Mouse (Mus musculus) liver, embryonic 13.5 days (tissue): ENCODE data around the gene Exoc6. TPM values are rescaled to one million over a fixed set of nuclear protein-coding genes. Genes with fewer than 3 reads are reported as not detected.

Experiments used
- ATAC-seq: fragments of 200-750 bp; cut with Nextera tagmentation; 2 replicates; pipeline ENCODE4 v1.8.0; 2017; ENCODE audit warnings: low read depth, mild to moderate bottlenecking, moderate number of reproducible peaks, moderate library complexity
- DNase-seq: peaks from one replicate; pipeline ENCODE4 v3.0.0; 2022
- H3K27ac ChIP-seq: fragments of 300-500 bp; sonication (generic); 2 replicates; pipeline ENCODE4 v1.5.1; 2015; ENCODE audit warnings: moderate library complexity, mild to moderate bottlenecking, inconsistent platforms
- H3K27me3 ChIP-seq: fragments of 300-500 bp; sonication (generic); 2 replicates; pipeline ENCODE4 v1.6.1; 2015; ENCODE audit warnings: mild to moderate bottlenecking, inconsistent platforms
- H3K36me3 ChIP-seq: fragments of 300-500 bp; sonication (generic); 2 replicates; pipeline ENCODE4 v1.6.1; 2015; ENCODE audit warnings: mild to moderate bottlenecking, inconsistent platforms
- H3K4me1 ChIP-seq: fragments of 300-500 bp; sonication (generic); replicated peaks from 2 replicates; pipeline ENCODE4 v1.6.1; 2015; ENCODE audit warnings: inconsistent platforms
- H3K4me2 ChIP-seq: fragments of 300-500 bp; sonication (generic); 2 replicates; pipeline ENCODE4 v1.6.1; 2015; ENCODE audit warnings: inconsistent platforms, mild to moderate bottlenecking, moderate library complexity
- H3K4me3 ChIP-seq: fragments of 300-500 bp; sonication (generic); replicated peaks from 2 replicates; pipeline ENCODE4 v1.5.1; 2015; ENCODE audit warnings: mild to moderate bottlenecking, inconsistent platforms
- H3K9ac ChIP-seq: fragments of 300-500 bp; sonication (generic); 2 replicates; pipeline ENCODE4 v1.6.1; 2015; ENCODE audit warnings: mild to moderate bottlenecking, inconsistent platforms
- H3K9me3 ChIP-seq: fragments of 300-500 bp; sonication (generic); replicated peaks from 2 replicates; pipeline ENCODE4 v1.6.1; 2016; ENCODE audit warnings: inconsistent platforms
- WGBS: fragments of 180-500 bp; shearing (Covaris S2); methylation state at CpG from one replicate; pipeline ENCODE4 v1.1.7; 2015; ENCODE audit not compliant: insufficient replicate concordance; 5-methylcytosine and 5-hydroxymethylcytosine counted together
- polyA plus RNA-seq: library from polyadenylated mRNA; unstranded; fragments of >200 nt; fragmentation: Nextera tagmentation; extraction: Ambion mirVana; gene quantifications from 2 replicates; pipeline ENCODE4 v1.2.1, GENCODE M21; 2015

The Exoc6 gene
- polyA plus RNA-seq: 34.3 and 41.6 TPM in 2 replicates

DNA sequence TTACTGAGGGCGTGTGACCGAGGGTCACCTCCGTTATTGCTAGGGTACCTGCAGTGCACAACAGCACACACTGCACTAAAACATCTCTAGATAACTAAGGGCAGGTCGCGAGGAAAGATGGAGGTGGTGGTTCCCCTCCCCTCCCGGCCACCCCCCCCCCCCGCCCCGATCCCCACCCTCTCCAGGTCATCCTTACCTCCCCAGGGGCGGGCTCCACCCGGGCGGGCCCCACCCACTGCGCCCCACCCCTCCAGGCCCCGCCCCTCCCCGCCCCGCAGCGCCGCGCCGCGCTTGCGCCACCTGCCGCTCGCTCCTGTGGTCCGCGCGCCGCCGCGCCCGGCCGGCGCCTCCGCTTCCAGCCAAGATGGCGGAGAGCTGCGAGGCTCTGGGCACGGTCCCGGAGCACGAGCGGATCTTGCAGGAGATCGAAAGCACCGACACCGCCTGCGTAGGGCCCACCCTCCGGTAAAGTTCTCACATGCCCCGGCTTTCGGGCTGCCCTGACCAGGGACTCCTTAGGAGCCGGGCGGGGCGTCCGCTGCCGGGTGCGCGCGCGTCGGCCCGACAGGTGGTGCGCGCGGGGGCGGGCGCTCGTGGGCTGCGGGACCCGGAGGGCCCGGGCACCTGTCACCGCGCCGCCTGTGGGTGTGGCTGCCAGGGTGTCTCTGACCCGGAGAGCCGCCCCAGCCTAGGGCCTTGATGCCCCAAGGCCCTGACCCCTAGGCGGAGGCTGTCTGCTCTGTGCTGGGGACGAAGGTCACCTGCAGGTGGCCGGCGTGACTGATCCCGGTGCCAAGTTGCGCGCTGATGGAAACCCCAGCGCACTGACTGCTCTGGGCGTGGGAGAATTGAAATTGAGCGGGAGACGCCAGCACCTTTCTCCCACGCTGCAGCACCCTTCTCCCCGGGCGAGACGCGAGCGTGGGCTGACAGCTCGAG is at the start of gene Exoc6:
TSS of gene Exoc6 (plus strand) at position 318 of the 939 bp plus-strand sequence.
- Histone ChIP-seq H3K36me3 (peaks cover 12% of the 10 kb centered on the region; the same call in 1 of the 2 replicates), H3K27ac (peak within 1 kb of the TSS; percentile 90), H3K4me1 (peaks cover 67% of the 10 kb centered on the region), H3K9me3 (no peaks in the 10 kb centered on the region), H3K9ac (peak within 1 kb of the TSS; percentile 91), H3K4me3 (peak within 1 kb of the TSS; percentile 88), H3K27me3 (no peaks in the 10 kb centered on the region), H3K4me2 (peak within 1 kb of the TSS; percentile 92)
- WGBS: under 1% methylated on average over 74 of the region's 89 CpGs
- peak; percentile 88 for ATAC-seq
- peak; percentile 74 for DNase-seq

DNA sequence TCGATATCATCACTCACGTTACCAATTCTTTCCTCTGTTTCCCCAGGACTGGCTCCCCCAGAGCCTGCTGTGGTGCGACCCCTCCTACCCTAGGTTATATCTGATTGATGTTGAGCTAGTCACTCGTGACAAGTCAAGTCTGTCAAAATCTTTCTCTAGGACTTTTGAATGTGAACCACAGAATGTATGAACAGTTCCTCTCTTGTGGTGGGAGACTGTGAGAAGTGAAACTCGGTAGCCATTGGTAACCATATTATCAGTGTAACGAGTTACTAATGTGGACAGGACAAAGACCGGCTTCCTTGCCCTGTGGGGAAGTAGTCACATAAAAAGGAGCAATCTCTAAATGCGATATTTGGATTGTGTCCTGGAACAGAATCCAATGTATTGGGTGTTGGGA is 47.2 kb upstream of the Exoc6 start:
- Histone ChIP-seq H3K27ac (no peak overlapping the region), H3K4me3 (no peak overlapping the region), H3K9ac (no peak overlapping the region), H3K9me3 (no peaks in the 10 kb centered on the region), H3K4me2 (no peak overlapping the region), H3K36me3 (no peaks in the 10 kb centered on the region), H3K4me1 (no peaks in the 10 kb centered on the region; the same call in 1 of the 2 replicates), H3K27me3 (peaks cover 14% of the 10 kb centered on the region)
- WGBS: 40% methylated on average over 8 of the region's 8 CpGs
- ATAC-seq (no peak), DNase-seq (no peak)

DNA sequence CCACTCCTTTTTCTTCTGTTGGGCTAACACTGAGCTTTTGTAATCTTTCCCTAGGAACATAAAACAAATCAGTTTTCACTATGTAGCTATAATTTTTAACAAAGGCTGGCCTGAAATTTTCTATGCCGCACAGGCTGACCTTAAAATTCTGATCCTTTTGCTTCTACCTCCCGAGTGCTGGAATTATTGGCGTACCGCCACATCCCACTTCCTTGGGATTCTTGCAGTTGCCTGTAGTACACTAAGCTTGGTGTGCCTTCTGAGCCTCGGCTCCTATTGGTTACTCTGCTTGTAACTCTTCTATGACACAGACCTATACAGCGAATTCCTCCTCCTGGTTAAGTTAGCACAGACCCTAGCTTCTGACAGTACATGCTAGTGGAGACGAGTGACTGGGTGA is 44.2 kb upstream of the Exoc6 start:
- ATAC-seq: no peak
- H3K27me3 ChIP-seq: peaks cover 18% of the 10 kb centered on the region
- H3K27ac ChIP-seq: no peak overlapping the region
- H3K4me1 ChIP-seq: peaks cover 8% of the 10 kb centered on the region
- H3K4me3 ChIP-seq: no peak overlapping the region
- no peak overlapping the region for H3K9ac ChIP-seq
- no peak overlapping the region for H3K4me2 ChIP-seq
- 63% methylated on average over 7 of the region's 7 CpGs for WGBS
- no peaks in the 10 kb centered on the region for H3K36me3 ChIP-seq
- no peaks in the 10 kb centered on the region for H3K9me3 ChIP-seq
- DNase-seq: no peak

- Histone ChIP-seq H3K4me1 (peaks cover 8% of the 10 kb centered on the region), H3K27ac (no peak overlapping the region)
- no peak for ATAC-seq
Measured at GRCm38 (mm10) chr19:37506614-37507013, 43.6 kb upstream of the Exoc6 start.

DNA sequence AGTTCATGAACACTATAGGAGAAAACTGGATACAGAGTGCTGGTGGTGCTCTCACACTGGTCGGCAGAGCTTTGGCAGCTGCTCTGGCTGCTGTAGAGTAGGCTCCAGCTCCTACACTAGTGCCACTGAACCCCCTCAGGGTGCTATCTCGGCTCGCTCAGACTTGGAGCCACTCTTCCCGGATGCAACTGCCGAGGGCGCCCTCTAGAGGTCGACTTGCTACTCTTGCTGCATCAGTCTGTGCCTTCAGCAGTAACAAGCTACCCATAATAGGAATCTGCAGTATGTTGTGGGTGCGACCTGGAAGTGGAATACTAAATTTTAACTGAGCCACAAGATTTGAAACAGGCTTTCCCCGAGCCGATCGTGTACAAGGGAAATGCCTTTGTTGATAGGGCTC is 40.5 kb upstream of the Exoc6 start:
- Histone ChIP-seq H3K27me3 (peaks cover 6% of the 10 kb centered on the region; the same call in 1 of the 2 replicates), H3K9me3 (no peaks in the 10 kb centered on the region), H3K9ac (no peak overlapping the region), H3K36me3 (no peaks in the 10 kb centered on the region), H3K4me2 (no peak overlapping the region), H3K27ac (no peak overlapping the region), H3K4me1 (peaks cover 9% of the 10 kb centered on the region), H3K4me3 (no peak overlapping the region)
- ATAC-seq (peak; percentile 74), DNase-seq (peak; percentile 70)
- WGBS: 2% methylated on average over 11 of the region's 11 CpGs

More at GRCm38 (mm10) chr19:37506614-37507013, 43.6 kb upstream of the Exoc6 start:
- no peaks in the 10 kb centered on the region for H3K36me3 ChIP-seq
- H3K9me3 ChIP-seq: no peaks in the 10 kb centered on the region
- WGBS: 67% methylated on average over 5 of the region's 5 CpGs
- no peak for DNase-seq
- H3K4me3 ChIP-seq: no peak overlapping the region
- no peak overlapping the region for H3K4me2 ChIP-seq
- H3K9ac ChIP-seq: no peak overlapping the region
- peaks cover 18% of the 10 kb centered on the region for H3K27me3 ChIP-seq

- H3K9ac ChIP-seq: no peak overlapping the region
- H3K4me2 ChIP-seq: no peak overlapping the region
- no peaks in the 10 kb centered on the region for H3K27me3 ChIP-seq
- 0 out of 2 replicates have a peak, but pooled peaks have one; percentile 18 for ATAC-seq
- H3K36me3 ChIP-seq: no peaks in the 10 kb centered on the region
- H3K27ac ChIP-seq: no peak overlapping the region
- WGBS: 44% methylated on average over 7 of the region's 7 CpGs
- H3K9me3 ChIP-seq: no peaks in the 10 kb centered on the region
- DNase-seq: no peak
- peaks cover 42% of the 10 kb centered on the region for H3K4me1 ChIP-seq
- no peak overlapping the region for H3K4me3 ChIP-seq
Measured at GRCm38 (mm10) chr19:37514811-37515292, 35.4 kb upstream of the Exoc6 start.

DNA sequence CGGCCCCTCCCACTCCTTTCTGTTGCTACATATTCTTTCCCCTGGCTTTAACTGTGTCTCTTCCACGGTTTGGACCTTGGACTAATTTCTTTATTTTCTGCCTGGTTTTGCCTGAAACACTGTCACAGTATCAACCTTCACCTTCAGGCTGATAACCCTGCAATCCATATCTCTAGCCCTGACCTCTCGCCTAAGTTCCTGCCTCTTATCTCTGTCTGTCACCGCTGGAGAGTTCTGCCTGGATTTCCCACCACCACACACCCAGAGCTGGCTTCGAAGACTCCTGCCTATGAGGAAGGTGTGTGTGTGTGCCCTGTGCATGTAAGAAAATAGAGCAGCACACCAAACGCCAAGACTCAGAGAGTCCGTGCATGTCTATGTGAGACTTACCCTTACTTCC is 32.8 kb upstream of the Exoc6 start:
- Histone ChIP-seq H3K27me3 (no peaks in the 10 kb centered on the region), H3K4me3 (no peak overlapping the region), H3K36me3 (no peaks in the 10 kb centered on the region), H3K9ac (no peak overlapping the region), H3K4me1 (peaks cover 62% of the 10 kb centered on the region), H3K27ac (no peak overlapping the region), H3K4me2 (peak overlapping the region; percentile 13; the same call in 1 of the 2 replicates), H3K9me3 (no peaks in the 10 kb centered on the region)
- DNase-seq (peak; percentile 24), ATAC-seq (peak; percentile 69)
- 6% methylated on average over 7 of the region's 7 CpGs for WGBS

GRCm38 (mm10) chr19:37520740-37521433 is 29.3 kb upstream of the Exoc6 start:
- 57% methylated on average over 18 of the region's 18 CpGs for WGBS
- no peak overlapping the region for H3K4me3 ChIP-seq
- H3K4me2 ChIP-seq: no peak overlapping the region
- H3K36me3 ChIP-seq: no peaks in the 10 kb centered on the region
- no peak for ATAC-seq
- H3K4me1 ChIP-seq: peaks cover 67% of the 10 kb centered on the region
- H3K9me3 ChIP-seq: no peaks in the 10 kb centered on the region
- no peaks in the 10 kb centered on the region for H3K27me3 ChIP-seq
- no peak overlapping the region for H3K9ac ChIP-seq
- no peak overlapping the region for H3K27ac ChIP-seq
- no peak for DNase-seq

GRCm38 (mm10) chr19:37521434-37521781 is 28.8 kb upstream of the Exoc6 start:
- no peaks in the 10 kb centered on the region for H3K36me3 ChIP-seq
- no peak overlapping the region for H3K9ac ChIP-seq
- no peak for DNase-seq
- H3K4me1 ChIP-seq: peaks cover 69% of the 10 kb centered on the region
- no peaks in the 10 kb centered on the region for H3K27me3 ChIP-seq
- no peak overlapping the region for H3K27ac ChIP-seq
- no peak overlapping the region for H3K4me2 ChIP-seq
- WGBS: 11% methylated on average over 2 of the region's 2 CpGs
- no peaks in the 10 kb centered on the region for H3K9me3 ChIP-seq
- no peak overlapping the region for H3K4me3 ChIP-seq
- peak; percentile 39; the same call in 1 of the 2 replicates for ATAC-seq

GRCm38 (mm10) chr19:37523280-37524062 is 26.7 kb upstream of the Exoc6 start:
- no peak for DNase-seq
- Histone ChIP-seq H3K4me1 (peaks cover 68% of the 10 kb centered on the region), H3K4me3 (peak overlapping the region; percentile 23), H3K9ac (peak overlapping the region; percentile 33; the same call in 1 of the 2 replicates), H3K4me2 (peak overlapping the region; percentile 53), H3K27me3 (no peaks in the 10 kb centered on the region), H3K27ac (peak overlapping the region; percentile 67), H3K36me3 (no peaks in the 10 kb centered on the region), H3K9me3 (no peaks in the 10 kb centered on the region)
- 13% methylated on average over 15 of the region's 15 CpGs for WGBS
- ATAC-seq: peak; percentile 55
